Mouse (Mus musculus) left cerebral cortex, adult 2 months (tissue): Measurements from ENCODE around the gene Mrgprh. TPM values are rescaled to one million over a fixed set of nuclear protein-coding genes. Genes with fewer than 3 reads are reported as not detected.

Source experiments
- DNase-seq, 2 experiments: peaks; one replicate each; pipeline ENCODE4 v3.0.0; 2021 to 2022; ENCODE audit warnings: low spot score in 2 of 2, mixed read lengths in 1 of 2; ENCODE audit errors: extremely low spot score in 1 of 2
- H3K27ac ChIP-seq: fragments of 200-600 bp; 2 replicates; pipeline ENCODE4 v1.8.1; 2022
- H3K4me3 ChIP-seq: fragments of 200-600 bp; 2 replicates; pipeline ENCODE4 v1.8.1; 2022
- CTCF ChIP-seq: fragments of 200-600 bp; IDR thresholded peaks from 2 replicates; pipeline ENCODE4 v1.8.1; 2022; ENCODE audit warnings: antibody characterized with exemption, mild to moderate bottlenecking, moderate library complexity
- intact Hi-C: fragments of 180-260 bp; cut with DNase I; formaldehyde crosslinking; loops from one replicate; pipeline ENCODE4 v1.15.1; 2025
- microRNA-seq, 2 experiments: library from miRNA; unstranded; fragments of <30 nt; microRNA quantifications; one replicate each; pipeline ENCODE4 v1.2.0; 2021
- total RNA-seq, 2 experiments: library from RNA; stranded (reverse); gene quantifications; 2 replicates each; pipeline ENCODE4 v1.2.3; 2021

Mrgprh gene
- total RNA-seq, 2 experiments from 2014 or later: not detected

GRCm38 (mm10) chr17:12904349-12904748 is 28.5 kb downstream of the Mrgprh start:
- intact Hi-C loops: no loop called here

GRCm38 (mm10) chr17:12905810-12906209 is 30.0 kb downstream of the Mrgprh start:
- no peak for DNase-seq
- H3K4me3 ChIP-seq: no peak overlapping the region
- intact Hi-C loops: no loop called here
- TF ChIP-seq CTCF: no peak
- H3K27ac ChIP-seq: no peak overlapping the region

More at GRCm38 (mm10) chr17:12904349-12904748, 28.5 kb downstream of the Mrgprh start:
- H3K27ac ChIP-seq: no peak overlapping the region
- H3K4me3 ChIP-seq: no peak overlapping the region
- TF ChIP-seq CTCF: no peak
- DNase-seq: no peak

GRCm38 (mm10) chr17:12906436-12906835 is 30.6 kb downstream of the Mrgprh start:
- Histone ChIP-seq H3K4me3 (no peak overlapping the region), H3K27ac (no peak overlapping the region)
- TF ChIP-seq CTCF: no peak
- intact Hi-C loops: no loop called here
- no peak for DNase-seq

- intact Hi-C loops: no loop called here
- Histone ChIP-seq H3K27ac (no peak within 1 kb of the TSS), H3K4me3 (no peak within 1 kb of the TSS)
- no peak for DNase-seq
- no peak for TF ChIP-seq CTCF
Measured at GRCm38 (mm10) chr17:12909361-12910280, 33.8 kb downstream of the Mrgprh start, which contains the start of gene Pnldc1. Gene Pnldc1, minus strand, starts transcription at chr17:12910230.

- H3K27ac ChIP-seq: no peak overlapping the region
- TF ChIP-seq CTCF: no peak
- intact Hi-C loops: no loop called here
- DNase-seq: no peak
- no peak overlapping the region for H3K4me3 ChIP-seq
Measured at GRCm38 (mm10) chr17:12910391-12910790, 34.6 kb downstream of the Mrgprh start.

GRCm38 (mm10) chr17:12915488-12915880 is 39.6 kb downstream of the Mrgprh start, which contains the start of gene Tcp1:
Gene Tcp1, plus strand, starts transcription at chr17:12915701.
- DNase-seq: no peak
- intact Hi-C loops: no loop called here
- no peak for TF ChIP-seq CTCF
- Histone ChIP-seq H3K27ac (peak within 1 kb of the TSS; percentile 92), H3K4me3 (peak within 1 kb of the TSS; percentile 88)

GRCm38 (mm10) chr17:12915881-12916583 is 40.2 kb downstream of the Mrgprh start, which contains the start of gene Mrpl18:
Gene Mrpl18, minus strand, starts transcription at chr17:12916345.
- peak within 1 kb of the TSS; percentile 88 for H3K4me3 ChIP-seq
- intact Hi-C loops: loop anchor here (1.0 to 2.0 kb wide), 3 partner anchors 35 to 76 kb away; partner anchors contain the start of gene Acat2
- TF ChIP-seq CTCF: no peak
- peak; percentile 96 to 99 for DNase-seq
- H3K27ac ChIP-seq: peak within 1 kb of the TSS; percentile 92

GRCm38 (mm10) chr17:12916588-12917380 is 41.0 kb downstream of the Mrgprh start:
- peak overlapping the region; percentile 92 for H3K27ac ChIP-seq
- H3K4me3 ChIP-seq: peak overlapping the region; percentile 88
- intact Hi-C loops: loop anchor here (1.0 to 2.0 kb wide), 3 partner anchors 36 to 76 kb away; partner anchors contain the start of gene Acat2
- no peak for TF ChIP-seq CTCF
- peak; percentile 52 to 54 for DNase-seq

- intact Hi-C loops: no loop called here
- no peak for TF ChIP-seq CTCF
- Histone ChIP-seq H3K4me3 (no peak overlapping the region), H3K27ac (no peak overlapping the region)
- DNase-seq: no peak
Measured at GRCm38 (mm10) chr17:12921073-12921472, 45.2 kb downstream of the Mrgprh start.

GRCm38 (mm10) chr17:12925001-12925400 is 49.2 kb downstream of the Mrgprh start:
- no peak for DNase-seq
- no peak overlapping the region for H3K27ac ChIP-seq
- TF ChIP-seq CTCF: no peak
- H3K4me3 ChIP-seq: no peak overlapping the region
- intact Hi-C loops: no loop called here

GRCm38 (mm10) chr17:12925703-12926180 is 49.9 kb downstream of the Mrgprh start:
- Histone ChIP-seq H3K4me3 (no peak overlapping the region), H3K27ac (no peak overlapping the region)
- no peak for TF ChIP-seq CTCF
- DNase-seq: no peak
- intact Hi-C loops: no loop called here

Small RNA genes lying within 50 kb of the gene (microRNA-seq; reads per million reads assigned to microRNA genes)
- 0 reads per million in 2 experiments for gene Gm24085

Other genes starting within 250 kb of the Mrgprh start
- gene Slc22a1, start 200.2 kb upstream of the Mrgprh start, total RNA-seq: under 1 TPM; 0.61 to 0.96 TPM
- gene Igf2r, start 106.4 kb upstream of the Mrgprh start, total RNA-seq: 10 to 100 TPM; 29.1 to 29.3 TPM
- gene Mas1, start 7.9 kb upstream of the Mrgprh start, total RNA-seq: 10 to 100 TPM; 36.8 to 42.2 TPM
- 1 to 10 TPM; 2.8 to 4.0 TPM for gene Pnldc1, start 34.2 kb downstream of the Mrgprh start, total RNA-seq
- gene Tcp1, start 39.7 kb downstream of the Mrgprh start, total RNA-seq: 100 to 1,000 TPM; 193 to 195 TPM
- 10 to 100 TPM; 56.1 to 60.5 TPM for gene Mrpl18, start 40.3 kb downstream of the Mrgprh start, total RNA-seq
- 1 to 10 TPM; 5.0 TPM for gene Acat3, start 64.6 kb downstream of the Mrgprh start, total RNA-seq
- 10 to 100 TPM; 53.4 to 55.6 TPM for gene Acat2, start 84.7 kb downstream of the Mrgprh start, total RNA-seq
- 10 to 100 TPM; 52.7 to 54.2 TPM for gene Wtap, start 118.1 kb downstream of the Mrgprh start, total RNA-seq
- gene Sod2, start 130.8 kb downstream of the Mrgprh start, total RNA-seq: 100 to 1,000 TPM; 267 to 273 TPM
- gene Gpr31b, start 176.3 kb downstream of the Mrgprh start, total RNA-seq: not detected
- gene Tcp10b, start 185.1 kb downstream of the Mrgprh start, total RNA-seq: 1 to 10 TPM in 1 of 2 experiments, under 1 TPM in 1; 0.61 to 1.4 TPM